Mouse (Mus musculus) testis, adult 2 months (tissue): ENCODE data around the gene Map3k11. TPM values are rescaled to one million over a fixed set of nuclear protein-coding genes. Genes with fewer than 3 reads are reported as not detected.

Source experiments
- H3K27ac ChIP-seq: fragments of 200-500 bp; 2 replicates; pipeline ENCODE4 v1.5.1; 2012; ENCODE audit warnings: low read depth, low read length; ENCODE audit not compliant: control insufficient read depth, insufficient read depth
- H3K27me3 ChIP-seq: fragments of 200-500 bp; 2 replicates; pipeline ENCODE4 v1.6.1; 2012; ENCODE audit warnings: mild to moderate bottlenecking, low read length, moderate library complexity; ENCODE audit not compliant: control insufficient read depth, insufficient read depth
- H3K36me3 ChIP-seq: fragments of 200-500 bp; 2 replicates; pipeline ENCODE4 v1.6.1; 2012; ENCODE audit warnings: mild to moderate bottlenecking, low read length; ENCODE audit not compliant: control insufficient read depth, insufficient read depth
- H3K4me1 ChIP-seq: fragments of 200-500 bp; 2 replicates; pipeline ENCODE4 v1.6.1; 2012; ENCODE audit warnings: low read length; ENCODE audit not compliant: control insufficient read depth, insufficient read depth
- H3K4me3 ChIP-seq: fragments of 200-500 bp; 2 replicates; pipeline ENCODE4 v1.5.1; 2012; ENCODE audit warnings: low read depth, mild to moderate bottlenecking, low read length, moderate library complexity, mixed read lengths; ENCODE audit not compliant: control insufficient read depth
- CTCF ChIP-seq: fragments of 200-500 bp; IDR thresholded peaks from 2 replicates; pipeline ENCODE4 v1.5.1; 2012; ENCODE audit warnings: low read depth, mild to moderate bottlenecking, inconsistent platforms, low read length, moderate library complexity; ENCODE audit not compliant: control insufficient read depth, insufficient read depth, insufficient replicate concordance
- POLR2A ChIP-seq: fragments of 200-500 bp; IDR thresholded peaks from 2 replicates; pipeline ENCODE4 v1.6.1; 2012; ENCODE audit warnings: low read depth, mild to moderate bottlenecking, inconsistent platforms, low read length, moderate library complexity; ENCODE audit not compliant: control insufficient read depth
- polyA plus RNA-seq: library from polyadenylated mRNA; depleted of rRNA; stranded (reverse); fragments of >200 nt; gene quantifications from 2 replicates; pipeline ENCODE4 v1.2.3, GENCODE M21; 2012

The Map3k11 gene
- polyA plus RNA-seq, 1 experiment, result 24.6 TPM

- no peak for TF ChIP-seq POLR2A
- no peak for TF ChIP-seq CTCF
- peaks cover 30% of the 10 kb centered on the region for H3K4me1 ChIP-seq
- H3K27ac ChIP-seq, result peak overlapping the region; percentile 59
- H3K27me3 ChIP-seq, result no peaks in the 10 kb centered on the region
- peaks cover 1% of the 10 kb centered on the region; the same call in 1 of the 2 replicates for H3K36me3 ChIP-seq
- H3K4me3 ChIP-seq, result peak overlapping the region; percentile 11
Measured at GRCm38 (mm10) chr19:5648401-5649297, 39.9 kb upstream of the Map3k11 start.

GRCm38 (mm10) chr19:5649298-5649741 is 39.2 kb upstream of the Map3k11 start:
- Histone ChIP-seq H3K4me1 (peaks cover 32% of the 10 kb centered on the region), H3K27ac (no peak overlapping the region), H3K36me3 (no peaks in the 10 kb centered on the region; the same call in 1 of the 2 replicates), H3K4me3 (no peak overlapping the region), H3K27me3 (no peaks in the 10 kb centered on the region)
- no peak for TF ChIP-seq CTCF
- no peak for TF ChIP-seq POLR2A

- no peak overlapping the region for H3K4me3 ChIP-seq
- H3K27ac ChIP-seq, result no peak overlapping the region
- H3K36me3 ChIP-seq, result no peaks in the 10 kb centered on the region
- no peaks in the 10 kb centered on the region for H3K27me3 ChIP-seq
- TF ChIP-seq POLR2A, result no peak
- TF ChIP-seq CTCF, result no peak
- H3K4me1 ChIP-seq, result peaks cover 41% of the 10 kb centered on the region
Measured at GRCm38 (mm10) chr19:5651502-5652274, 36.9 kb upstream of the Map3k11 start.

GRCm38 (mm10) chr19:5652570-5652969 is 36.0 kb upstream of the Map3k11 start:
- Histone ChIP-seq H3K27me3 (no peaks in the 10 kb centered on the region), H3K4me3 (no peak overlapping the region), H3K4me1 (peaks cover 41% of the 10 kb centered on the region), H3K36me3 (no peaks in the 10 kb centered on the region), H3K27ac (no peak overlapping the region)
- TF ChIP-seq CTCF (no peak), POLR2A (no peak)

- no peaks in the 10 kb centered on the region for H3K36me3 ChIP-seq
- TF ChIP-seq CTCF (no peak), POLR2A (no peak)
- H3K4me3 ChIP-seq, result peak overlapping the region; percentile 56
- no peaks in the 10 kb centered on the region for H3K27me3 ChIP-seq
- H3K4me1 ChIP-seq, result peaks cover 30% of the 10 kb centered on the region
- no peak overlapping the region for H3K27ac ChIP-seq
Measured at GRCm38 (mm10) chr19:5653969-5654719, 34.4 kb upstream of the Map3k11 start.

GRCm38 (mm10) chr19:5654720-5655298 is 33.7 kb upstream of the Map3k11 start:
- Histone ChIP-seq H3K36me3 (no peaks in the 10 kb centered on the region), H3K27me3 (no peaks in the 10 kb centered on the region), H3K4me1 (peaks cover 28% of the 10 kb centered on the region), H3K27ac (no peak overlapping the region), H3K4me3 (peak overlapping the region; percentile 56)
- TF ChIP-seq CTCF, result no peak
- no peak for TF ChIP-seq POLR2A
